Mouse (Mus musculus): ENCODE results near the gene Gm45837. TPM values are rescaled to one million over a fixed set of nuclear protein-coding genes. Genes with fewer than 3 reads are reported as not detected.
"Not testable (repeated sequence)": the region's sequence is repeated elsewhere in the genome, so short reads cannot be mapped to it uniquely, and the experiment has no call there.

Gene Gm45837
- polyA plus RNA-seq, 1 experiment from 2014 or later, result not detected

- not testable (repeated sequence) for H3K9ac ChIP-seq (ENCODE audit: low read depth, low read length); H3K27ac ChIP-seq (ENCODE audit: low read depth, low read length); ATAC-seq (ENCODE audit: low FRiP score); H3K4me2 ChIP-seq (replicated peaks; ENCODE audit: low read depth, low read length); H3K36me3 ChIP-seq (ENCODE audit: control insufficient read depth, insufficient read depth, low read length); H3K4me3 ChIP-seq (ENCODE audit: low read depth, low read length); H3K9me3 ChIP-seq (ENCODE audit: control insufficient read depth, low read length); DNase-seq (ENCODE audit: low spot score); H3K4me1 ChIP-seq (replicated peaks; ENCODE audit: control insufficient read depth, insufficient read depth, low read length); H3K27me3 ChIP-seq (ENCODE audit: control insufficient read depth, insufficient read depth, low read length)
- WGBS, result 83% methylated on average over 5 of the region's 5 CpGs
Measured at GRCm38 (mm10) chr7:101559393-101559792, 148.7 kb downstream of the Gm45837 start.

MicroRNA genes within 50 kb of the gene (microRNA counts, 519-probe panel; counts per million panel counts)
- microRNA mmu-miR-139-3p (not detected), microRNA mmu-miR-139-5p (not detected)

Other genes starting within 250 kb of the Gm45837 start
- gene Atg16l2, start 108.6 kb upstream of the Gm45837 start, polyA plus RNA-seq (2014; fragmentation: Nextera tagmentation; extraction: Ambion mirVana), result 10.2 and 10.7 TPM in 2 replicates
- 8.1 and 8.7 TPM in 2 replicates for gene Stard10, start 93.8 kb upstream of the Gm45837 start, polyA plus RNA-seq (2014; fragmentation: Nextera tagmentation; extraction: Ambion mirVana)
- 13.9 and 14.2 TPM in 2 replicates for gene Arap1, start 62.8 kb upstream of the Gm45837 start, polyA plus RNA-seq (2014; fragmentation: Nextera tagmentation; extraction: Ambion mirVana)
- gene Pde2a, start 10.8 kb downstream of the Gm45837 start, polyA plus RNA-seq (2014; fragmentation: Nextera tagmentation; extraction: Ambion mirVana), result 14.4 and 17.8 TPM in 2 replicates
- not detected in 2 replicates for gene Art2b, start 174.7 kb downstream of the Gm45837 start, polyA plus RNA-seq (2014; fragmentation: Nextera tagmentation; extraction: Ambion mirVana)